Mouse (Mus musculus): Measurements from ENCODE around the gene Fam19a3.

GRCm38 (mm10) chr3:104770918-104771317 lies 10.7 kb downstream of the Fam19a3 start:
- TF ChIP-seq CTCF (IDR thresholded peaks at IDR 0.05; ENCODE audit: control insufficient read depth, insufficient read depth, insufficient replicate concordance, low read depth, low read length) (no peak), POLR2A (IDR thresholded peaks at IDR 0.05; ENCODE audit: control insufficient read depth, low read depth, low read length) (no peak)

Measured in testis, adult 2 months (tissue).